Mouse (Mus musculus): Measurements from ENCODE around the gene Rpl3l. TPM values are rescaled to one million over a fixed set of nuclear protein-coding genes. Genes with fewer than 3 reads are reported as not detected.
"Not testable (repeated sequence)": the region's sequence is repeated elsewhere in the genome, so short reads cannot be mapped to it uniquely, and the experiment has no call there.

The Rpl3l gene
- total RNA-seq, 2 experiments from 2014 or later = 743 to 791 TPM

DNA sequence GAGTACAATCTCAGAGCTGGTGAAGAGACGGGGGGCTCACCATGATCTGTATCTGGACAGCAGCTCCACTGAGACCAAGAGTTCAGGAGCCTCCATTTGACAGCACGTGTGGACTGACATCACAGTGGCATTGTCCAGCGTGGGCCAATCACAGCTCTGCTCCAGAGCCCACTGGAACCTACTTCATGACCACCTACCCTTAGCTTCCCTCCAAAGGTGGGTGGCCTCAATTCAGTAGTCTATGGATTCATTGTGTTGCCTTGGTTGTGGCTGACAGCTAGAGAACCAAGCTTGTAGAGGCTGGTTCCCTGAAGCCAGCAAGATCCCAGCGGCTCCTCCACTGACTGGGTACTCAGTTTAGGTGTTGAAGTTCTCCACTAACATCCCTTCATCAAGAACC is 9.7 kb upstream of the Rpl3l start, which contains the start of the genes Rnf151 and Rps2:
Gene Rnf151 (minus strand): TSS at position 121 of the 400 bp plus-strand sequence.
Gene Rps2 (plus strand): TSS at position 174 of the 400 bp plus-strand sequence.
- no peak for DNase-seq
- intact Hi-C loops (cut with DNase I) = no loop called here

DNA sequence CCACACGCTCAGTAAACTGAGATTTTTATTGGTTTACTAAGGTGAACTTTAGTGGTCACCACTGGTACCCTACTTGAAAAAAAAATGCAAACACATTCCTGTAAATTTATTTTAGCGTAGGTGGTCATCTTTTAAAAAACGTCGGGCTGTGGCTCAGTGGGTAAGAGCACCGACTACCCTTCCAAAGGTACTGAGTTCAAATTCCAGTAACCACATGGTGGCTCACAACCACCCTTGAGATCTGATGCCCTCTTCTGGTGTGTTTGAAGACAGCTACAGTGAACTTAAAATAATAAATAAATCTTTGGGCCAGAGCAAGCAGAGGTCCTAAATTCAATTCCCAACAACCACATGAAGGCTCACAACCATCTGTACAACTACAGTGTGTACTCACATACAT is 8.7 kb upstream of the Rpl3l start:
- DNase-seq; intact Hi-C loops (cut with DNase I): not testable (repeated sequence)

DNA sequence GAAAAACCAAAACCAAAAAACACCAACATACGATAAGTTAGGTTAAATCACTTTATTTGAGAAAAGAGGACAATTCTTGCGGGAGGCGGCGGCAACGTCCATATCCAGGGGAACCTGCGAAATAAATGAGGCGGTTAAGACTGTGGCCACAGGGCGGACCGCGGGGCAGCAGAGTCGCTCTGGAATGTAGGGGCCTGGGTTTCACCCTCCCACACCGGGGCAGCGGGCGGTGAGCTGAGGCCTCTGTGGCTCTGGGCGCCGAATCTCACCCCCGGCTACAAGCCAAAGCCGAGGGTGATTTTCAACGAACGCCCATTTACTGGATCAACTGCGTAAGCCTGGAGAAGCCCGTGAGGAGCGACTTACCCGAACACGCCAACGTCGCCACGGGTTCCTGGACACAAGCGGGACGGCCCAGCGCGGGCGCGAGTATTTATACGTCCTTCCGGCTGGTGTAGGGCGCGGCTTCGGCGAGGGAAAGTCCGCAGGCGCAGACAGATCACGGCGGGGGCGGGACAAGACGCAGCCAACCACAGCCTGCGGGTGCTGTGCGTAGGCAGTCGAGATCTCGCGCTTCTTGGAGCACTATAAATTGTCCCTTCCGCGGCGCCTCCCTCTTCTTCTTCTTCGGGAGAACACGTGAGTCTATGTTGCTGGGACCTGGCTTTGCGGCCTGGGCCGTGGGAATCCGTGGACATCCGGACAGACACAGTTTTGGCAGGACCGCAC is 8.0 kb upstream of the Rpl3l start:
- intact Hi-C loops (cut with DNase I) = no loop called here

DNA sequence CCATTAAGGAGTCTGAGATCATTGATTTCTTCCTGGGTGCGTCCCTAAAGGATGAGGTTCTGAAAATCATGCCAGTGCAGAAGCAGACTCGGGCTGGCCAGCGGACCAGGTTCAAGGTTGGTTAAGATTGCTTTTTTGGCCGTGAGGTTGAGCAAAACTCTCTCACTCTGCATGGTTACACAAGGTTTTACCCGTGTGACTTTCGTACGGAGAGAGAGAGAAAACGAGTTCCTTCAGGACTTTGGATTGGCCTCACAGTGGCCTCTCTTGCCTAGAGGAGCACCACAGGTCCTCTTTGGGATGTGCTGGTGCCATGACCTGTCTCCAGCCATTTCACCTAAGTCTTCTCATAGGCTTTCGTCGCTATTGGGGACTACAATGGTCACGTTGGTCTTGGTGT is 7.0 kb upstream of the Rpl3l start:
- intact Hi-C loops (cut with DNase I); DNase-seq: not testable (repeated sequence)

More for the DNA sequence above, 8.0 kb upstream of the Rpl3l start:
- DNase-seq = peak; percentile 93 to 97

DNA sequence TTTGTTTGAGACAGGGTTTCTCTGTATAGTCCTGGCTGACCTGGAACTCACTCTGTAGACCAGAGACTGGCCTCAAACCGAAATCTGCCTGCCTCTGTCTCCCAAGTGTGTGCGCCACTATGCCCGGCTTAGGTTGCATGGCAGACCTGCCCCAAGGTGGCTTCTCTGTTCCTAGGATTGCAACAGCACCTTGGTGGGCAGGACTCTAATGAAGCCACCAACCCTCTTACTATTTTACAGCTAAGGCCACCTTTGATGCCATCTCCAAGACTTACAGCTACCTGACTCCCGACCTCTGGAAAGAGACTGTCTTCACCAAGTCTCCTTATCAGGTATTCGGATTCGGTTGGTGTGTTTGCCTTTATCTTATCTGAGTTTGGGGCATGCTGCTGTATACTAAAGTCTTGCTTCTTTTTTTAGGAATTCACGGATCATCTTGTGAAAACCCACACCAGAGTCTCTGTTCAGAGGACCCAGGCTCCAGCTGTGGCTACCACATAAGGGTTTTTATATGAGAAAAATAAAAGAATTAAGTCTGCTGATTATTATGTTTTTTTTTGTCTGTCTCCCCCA is 6.2 kb upstream of the Rpl3l start:
- DNase-seq; intact Hi-C loops (cut with DNase I): not testable (repeated sequence)

DNA sequence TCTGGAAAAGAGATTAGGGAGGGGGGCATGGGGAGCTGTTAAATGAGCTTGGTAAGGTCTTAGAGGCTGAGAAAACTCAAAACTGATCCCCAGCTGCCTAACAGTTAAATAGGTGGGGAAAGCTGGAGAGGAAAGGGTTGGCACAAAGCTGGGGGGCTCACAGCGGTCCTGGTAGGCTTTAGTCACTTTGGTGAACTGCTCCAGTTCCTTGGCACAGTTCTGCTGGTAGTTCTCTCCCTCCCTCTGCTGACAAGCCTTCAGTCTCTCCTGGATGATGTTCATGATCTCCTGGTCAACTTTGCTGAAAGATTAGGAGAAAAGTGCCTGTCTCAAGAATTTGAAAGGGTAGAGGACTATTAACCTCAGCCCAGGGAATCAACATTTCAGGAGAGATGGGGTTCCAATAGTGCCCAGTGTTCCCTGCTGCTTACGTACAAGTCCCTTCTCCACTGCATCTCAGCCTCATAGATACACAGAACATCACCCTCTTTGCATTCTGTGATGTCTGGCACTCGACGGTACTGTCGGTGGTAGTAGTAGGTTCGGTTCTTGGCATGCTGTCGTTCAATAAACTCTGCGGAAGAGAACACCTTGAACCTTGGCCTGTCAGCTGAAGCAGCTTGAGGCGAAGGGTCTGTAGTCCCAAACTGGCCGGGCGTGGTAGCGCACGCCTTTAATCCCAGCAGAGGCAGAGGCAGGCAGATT is 5.2 kb upstream of the Rpl3l start:
- intact Hi-C loops (cut with DNase I) = no loop called here
- no peak for DNase-seq

DNA sequence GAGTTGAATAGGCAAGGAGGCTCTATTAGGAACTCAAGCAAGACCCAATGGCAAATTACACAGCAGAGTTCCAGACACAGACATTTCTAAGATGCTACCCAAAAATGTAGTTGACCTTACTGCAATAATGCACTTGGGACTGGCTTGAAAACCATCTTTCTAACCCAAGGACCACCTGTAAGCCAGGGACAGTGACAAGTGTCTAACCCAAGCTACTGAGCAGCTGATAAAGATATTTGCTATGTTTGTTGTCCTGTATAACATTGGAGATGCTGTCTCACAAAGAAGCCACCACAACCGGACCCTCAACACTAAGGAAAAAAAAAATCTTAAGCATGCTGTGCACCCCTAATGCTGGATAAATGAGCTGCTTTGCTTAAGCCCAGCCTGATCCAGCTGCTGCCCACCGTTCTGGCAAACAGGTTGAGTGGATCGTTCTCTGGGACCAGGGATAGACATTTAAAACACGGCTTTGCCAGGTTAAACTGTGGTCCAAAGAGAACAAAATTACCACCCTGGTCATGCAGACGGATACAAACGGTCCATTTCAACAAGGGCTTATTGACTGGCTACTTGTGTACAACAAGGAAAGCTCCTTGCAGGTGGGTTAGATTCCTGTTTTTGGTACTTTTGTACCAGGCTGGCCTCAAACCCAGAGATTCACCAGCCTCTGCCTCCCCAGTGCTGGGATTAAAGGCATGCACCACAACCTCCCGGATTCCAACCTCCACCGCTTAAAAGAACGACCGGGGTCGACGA is 4.3 kb upstream of the Rpl3l start:
- intact Hi-C loops (cut with DNase I) = no loop called here
- no peak for DNase-seq

DNA sequence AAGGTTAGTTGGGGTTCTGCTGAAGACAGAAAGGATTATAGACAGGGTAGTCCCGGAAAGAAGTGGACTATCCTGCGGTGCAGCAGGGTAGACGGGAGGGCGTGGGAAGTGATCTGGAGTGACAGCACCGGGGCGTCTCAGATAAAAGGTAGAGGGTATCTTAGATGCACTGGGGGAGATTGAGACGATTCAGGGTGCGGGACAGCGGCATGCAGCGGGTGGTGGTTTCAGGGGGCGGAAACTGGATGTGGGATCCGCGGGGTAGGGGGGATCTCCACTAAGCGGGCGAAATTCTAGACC is 3.8 kb upstream of the Rpl3l start:
- no peak for DNase-seq
- intact Hi-C loops (cut with DNase I) = no loop called here

DNA sequence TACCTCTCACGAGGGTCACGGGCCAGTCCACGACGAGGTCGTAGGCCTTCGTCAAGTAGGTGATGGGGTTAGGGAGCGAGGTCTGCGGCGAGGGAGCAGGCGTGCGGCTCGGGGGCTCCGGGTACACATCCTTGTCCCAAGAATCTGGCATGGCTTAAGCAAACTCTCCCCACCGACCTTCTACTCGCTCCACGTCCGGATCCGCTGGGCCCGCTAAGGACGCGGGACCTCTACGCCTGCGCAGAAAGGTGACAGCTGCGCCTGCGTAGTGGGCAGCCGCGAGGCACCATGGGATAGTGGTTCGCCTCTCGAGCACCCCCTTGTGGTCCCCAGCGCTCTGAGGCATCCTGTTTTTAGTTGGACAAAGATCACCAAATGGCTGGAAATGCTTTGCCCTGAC is 3.4 kb upstream of the Rpl3l start, which contains the start of gene Ndufb10:
Gene Ndufb10 (minus strand): TSS at position 295 of the 400 bp plus-strand sequence.
- intact Hi-C loops (cut with DNase I) = no loop called here
- peak; percentile 97 for DNase-seq

DNA sequence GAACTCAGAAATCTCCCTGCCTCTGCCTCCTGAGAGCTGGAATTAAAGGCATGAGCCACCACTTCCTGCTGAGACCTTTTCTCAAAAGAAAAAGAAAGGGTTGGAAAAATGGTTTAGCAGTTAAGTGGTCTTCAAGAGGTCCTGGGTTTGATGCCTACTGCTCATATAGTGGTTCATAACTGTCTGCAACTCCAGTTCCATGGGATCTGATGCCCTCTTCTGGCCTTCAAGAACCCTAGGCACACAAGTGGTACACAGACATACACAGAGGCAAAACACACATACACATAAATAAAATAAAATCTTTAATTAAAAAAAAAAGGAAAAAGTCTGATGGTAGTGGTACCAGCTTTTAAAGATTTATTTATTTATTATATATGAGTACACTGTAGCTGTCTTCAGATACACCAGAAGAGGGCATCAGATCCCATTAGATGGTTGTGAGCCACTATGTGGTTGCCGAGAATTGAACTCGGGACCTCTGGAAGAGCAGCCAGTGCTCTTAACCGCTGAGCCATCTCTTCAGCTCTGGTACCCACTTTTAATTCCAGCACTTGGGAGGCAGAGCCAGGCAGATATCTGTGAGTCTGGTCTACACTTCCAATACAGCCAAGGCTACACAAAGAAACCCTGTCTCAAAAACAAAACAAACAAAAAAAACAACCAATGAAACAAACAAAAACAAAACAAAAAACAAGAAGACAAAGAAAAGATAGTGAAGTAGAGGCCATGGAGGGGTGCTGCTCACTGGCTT is 1.8 kb upstream of the Rpl3l start:
- no peak for DNase-seq

DNA sequence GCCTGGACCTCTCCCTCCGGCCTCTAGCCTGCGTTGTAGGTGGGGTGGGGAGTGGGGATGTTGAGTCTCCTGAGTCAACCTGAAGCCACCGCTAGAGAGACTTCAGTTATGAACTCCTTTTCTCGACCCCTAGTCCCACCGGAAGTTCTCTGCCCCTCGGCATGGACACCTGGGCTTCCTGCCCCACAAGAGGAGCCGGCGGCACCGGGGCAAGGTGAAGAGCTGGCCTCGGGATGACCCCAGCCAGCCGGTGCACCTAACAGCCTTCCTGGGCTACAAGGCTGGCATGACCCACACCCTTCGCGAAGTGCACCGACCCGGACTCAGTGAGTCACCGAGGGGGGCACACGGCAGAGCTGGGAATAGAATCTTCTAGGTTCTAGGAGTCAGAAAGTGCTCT is 564 bp downstream of the Rpl3l start:
- intact Hi-C loops (cut with DNase I) = no loop called here
- no peak for DNase-seq

More for the DNA sequence above, 1.8 kb upstream of the Rpl3l start:
- intact Hi-C loops (cut with DNase I) = no loop called here

DNA sequence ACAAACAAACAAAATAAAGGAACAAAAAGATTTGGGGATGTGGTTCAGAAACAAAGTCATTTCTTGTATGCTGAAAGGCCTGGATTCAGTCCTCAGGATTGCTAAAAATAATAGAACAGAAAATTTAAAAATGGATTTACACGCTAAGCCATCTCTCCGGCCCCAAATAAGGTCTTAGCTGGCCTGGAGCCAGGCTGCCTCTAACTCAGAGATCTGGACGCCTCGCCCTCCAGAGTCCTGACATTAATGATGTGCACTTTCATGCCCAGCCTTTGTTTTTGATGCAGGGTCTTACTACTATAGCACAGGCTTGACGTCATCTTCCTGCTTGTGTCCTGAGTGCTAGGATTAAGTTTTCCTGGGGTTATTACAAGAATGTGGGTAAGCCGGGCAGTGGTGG is 1.4 kb downstream of the Rpl3l start:
- intact Hi-C loops (cut with DNase I) = no loop called here
- no peak for DNase-seq

DNA sequence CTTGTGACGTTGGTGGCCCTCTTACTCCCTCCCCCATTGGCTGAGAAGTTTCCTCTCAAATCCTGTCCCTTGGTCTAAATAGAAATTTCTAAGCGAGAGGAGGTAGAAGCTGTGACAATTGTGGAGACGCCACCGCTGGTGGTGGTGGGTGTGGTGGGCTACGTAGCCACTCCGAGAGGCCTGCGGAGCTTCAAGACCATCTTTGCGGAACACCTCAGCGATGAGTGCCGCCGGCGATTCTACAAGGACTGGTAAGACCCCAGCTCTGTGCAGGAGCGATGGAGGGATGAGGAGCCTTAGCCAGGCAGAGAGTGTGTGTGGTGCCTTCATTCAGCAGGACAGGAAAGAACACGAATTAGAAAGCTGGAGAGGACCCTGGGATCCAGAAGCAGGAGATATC is 3.2 kb downstream of the Rpl3l start:
- no peak for DNase-seq
- intact Hi-C loops (cut with DNase I) = no loop called here

DNA sequence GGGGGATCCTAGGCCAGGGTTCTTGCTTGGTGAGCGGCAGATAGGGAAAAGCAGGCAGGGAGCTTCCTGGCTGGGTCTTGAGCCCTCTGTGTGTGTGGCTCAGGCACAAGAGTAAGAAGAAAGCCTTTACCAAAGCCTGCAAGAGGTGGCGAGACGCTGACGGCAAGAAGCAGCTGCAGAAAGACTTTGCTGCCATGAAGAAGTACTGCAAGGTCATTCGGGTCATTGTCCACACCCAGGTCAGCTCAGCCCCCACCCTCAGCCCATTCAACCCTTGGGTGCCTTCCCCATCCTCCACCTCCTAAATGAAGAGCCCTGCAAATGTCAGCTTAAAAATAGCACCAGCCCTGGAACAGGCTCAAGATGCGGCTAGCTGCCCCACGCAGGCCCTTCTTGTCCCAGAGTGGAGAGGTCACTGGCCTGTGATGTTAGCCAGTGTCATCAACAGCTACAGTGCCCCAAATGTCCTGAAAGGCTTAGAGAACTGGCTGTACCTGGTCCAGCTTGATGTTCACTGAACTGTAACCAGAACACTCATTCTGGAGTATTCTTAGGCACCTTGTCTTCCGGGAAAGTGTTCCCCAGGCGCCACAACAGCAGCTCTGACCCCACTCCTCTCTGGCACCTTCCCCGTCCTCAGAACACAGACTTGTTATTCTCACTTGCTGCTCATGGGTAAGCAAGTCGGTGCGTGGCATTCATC is 4.8 kb downstream of the Rpl3l start:
- DNase-seq = peak; percentile 49 to 71
- intact Hi-C loops (cut with DNase I) = no loop called here

DNA sequence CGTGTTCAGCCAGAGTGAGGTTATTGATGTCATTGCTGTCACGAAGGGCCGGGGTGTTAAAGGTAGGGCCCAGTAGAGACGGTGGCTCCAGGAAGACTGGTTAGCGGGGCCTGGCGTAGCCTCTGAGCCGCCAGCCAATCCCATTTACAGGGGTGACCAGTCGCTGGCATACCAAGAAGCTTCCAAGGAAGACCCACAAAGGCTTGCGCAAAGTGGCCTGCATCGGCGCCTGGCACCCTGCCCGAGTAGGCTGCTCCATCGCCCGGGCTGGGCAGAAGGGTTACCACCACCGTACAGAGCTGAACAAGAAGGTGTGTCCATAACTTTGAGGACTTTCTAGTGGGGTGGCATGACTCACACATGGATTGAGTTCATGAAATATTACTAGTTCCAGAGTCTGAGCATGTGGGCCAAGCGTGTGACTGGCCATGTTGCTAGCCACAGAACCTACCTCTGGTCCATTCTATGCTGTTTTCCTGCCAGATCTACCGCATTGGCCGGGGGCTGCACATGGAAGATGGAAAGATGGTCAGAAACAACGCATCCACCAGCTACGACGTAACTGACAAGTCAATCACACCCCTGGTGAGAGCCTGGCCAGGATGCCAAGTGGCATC is 5.9 kb downstream of the Rpl3l start:
- intact Hi-C loops (cut with DNase I) = no loop called here
- DNase-seq = no peak

DNA sequence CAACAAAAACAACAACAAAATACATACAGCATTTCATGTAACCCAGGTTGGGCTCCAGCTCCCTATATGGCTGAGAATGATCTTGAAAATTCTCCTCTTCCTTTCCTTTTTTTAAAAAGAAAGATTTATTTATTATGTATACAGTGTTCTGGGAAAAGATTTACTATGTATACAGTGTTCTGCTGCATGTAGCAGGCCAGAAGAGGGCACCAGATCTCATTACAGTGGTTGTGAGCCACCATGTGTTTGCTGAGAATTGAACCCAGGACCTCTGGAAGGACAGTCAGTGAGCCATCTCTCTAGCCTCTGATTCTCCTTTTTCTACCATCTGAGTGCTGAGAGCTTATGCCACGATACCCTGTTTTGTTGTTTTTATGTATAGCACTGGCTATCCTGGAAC is 6.9 kb downstream of the Rpl3l start:
- no peak for DNase-seq
- intact Hi-C loops (cut with DNase I) = no loop called here

DNA sequence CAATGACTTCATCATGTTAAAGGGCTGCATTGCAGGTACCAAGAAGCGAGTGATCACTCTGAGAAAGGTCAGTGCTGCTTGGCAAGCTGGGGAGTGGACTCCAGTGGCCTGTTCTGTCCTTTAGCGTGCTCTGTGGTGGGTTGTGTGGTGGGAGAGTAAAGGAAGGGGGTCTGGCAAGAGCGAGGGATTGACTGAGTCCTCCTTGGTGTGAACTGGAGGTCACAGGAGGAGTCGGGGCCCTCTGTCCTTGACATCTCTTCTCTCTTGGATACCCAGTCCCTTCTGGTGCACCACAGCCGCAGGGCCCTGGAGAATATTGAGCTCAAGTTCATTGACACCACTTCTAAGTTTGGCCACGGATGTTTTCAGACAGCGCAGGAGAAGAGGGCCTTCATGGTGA is 7.8 kb downstream of the Rpl3l start:
- no peak for DNase-seq
- intact Hi-C loops (cut with DNase I) = no loop called here

DNA sequence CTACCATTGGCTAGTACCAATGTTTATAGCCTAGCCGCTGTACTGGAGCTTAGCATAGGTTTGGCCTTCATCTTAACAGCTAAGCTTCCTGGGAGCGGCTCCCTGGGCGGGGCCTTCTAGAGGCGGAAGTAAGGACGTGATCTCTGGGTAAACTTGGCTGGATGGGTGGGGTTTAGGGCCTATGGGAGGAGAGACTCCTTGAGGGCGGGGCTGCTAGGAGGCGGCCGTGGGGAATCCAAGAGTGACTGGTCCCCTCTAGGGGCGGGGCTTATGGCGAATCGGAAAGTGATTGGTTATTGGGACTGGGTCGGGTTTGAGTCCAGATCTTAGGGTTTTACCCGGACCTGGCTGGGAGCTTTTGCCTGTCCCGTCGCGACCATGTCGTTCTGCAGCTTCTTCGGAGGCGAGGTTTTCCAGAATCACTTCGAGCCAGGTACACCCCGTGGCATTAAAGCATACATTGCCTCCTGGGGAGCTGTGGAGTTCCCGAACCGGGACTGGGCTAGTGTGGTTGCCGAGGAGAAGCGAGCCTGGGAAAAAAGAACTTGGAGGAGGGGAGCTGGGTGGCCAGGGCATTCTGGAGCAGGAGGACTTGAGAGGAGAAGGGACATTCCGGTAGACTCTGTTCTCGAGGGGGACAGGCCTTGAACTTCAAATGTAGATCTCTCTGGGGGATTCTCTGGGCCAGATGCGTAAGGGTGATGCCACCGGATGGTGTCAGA is 8.9 kb downstream of the Rpl3l start, which contains the start of gene Msrb1:
Gene Msrb1 (plus strand): TSS at position 313 of the 722 bp plus-strand sequence.
- intact Hi-C loops (cut with DNase I) = no loop called here
- DNase-seq = peak; percentile 89 to 97
